Comparison of ENCODE assay signal across 8 mouse cellular contexts in genomic region chr14:74947376-74948013, GRCm38 (mm10). TPM values are rescaled to one million over a fixed set of nuclear protein-coding genes. Genes with fewer than 3 reads are reported as not detected.
A peak's percentile ranks its signal among the peaks of the same experiment; 100 is the strongest.
DNase-seq lines count a peak whose midpoint lies in the region; ATAC-seq and TF ChIP-seq lines count a peak whose summit lies in the region.

TSS of gene Lrch1 (minus strand) at chr14:74947876.

- peaks cover 0 to 4% of the 10 kb centered on the region in 2 experiments; a peak in 1 of 4 replicates for H3K36me3 ChIP-seq in MEL (ENCODE audit: control insufficient read depth in 1 of 2, insufficient read depth in 2 of 2, low read length in 2 of 2)
- H3K36me3 ChIP-seq in forebrain, postnatal 0 days (ENCODE audit: insufficient read depth): no peaks in the 10 kb centered on the region
- no peaks in the 10 kb centered on the region for H3K36me3 ChIP-seq in lung, postnatal 0 days (ENCODE audit: insufficient read depth, low read length)

- H3K9ac ChIP-seq in MEL (ENCODE audit: control insufficient read depth, low read depth, low read length, poor library complexity, severe bottlenecking): peak within 1 kb of the TSS; percentile 95
- peak within 1 kb of the TSS; percentile 89 for H3K9ac ChIP-seq in forebrain, postnatal 0 days
- H3K9ac ChIP-seq in lung, postnatal 0 days (replicated peaks; ENCODE audit: low read depth): peak within 1 kb of the TSS; percentile 90

- TF ChIP-seq POLR2A in MEL (IDR thresholded peaks at IDR 0.05; ENCODE audit: control insufficient read depth in 1 of 2, insufficient read depth in 1 of 2, low read depth in 1 of 2, low read length in 2 of 2, poor library complexity in 1 of 2): peak; percentile 56 to 60; a peak in 2 of 4 replicates

- H3K9me3 ChIP-seq in MEL (replicated peaks; ENCODE audit: insufficient read depth, low read length): no peaks in the 10 kb centered on the region
- no peaks in the 10 kb centered on the region for H3K9me3 ChIP-seq in forebrain, postnatal 0 days (ENCODE audit: low read length)
- no peaks in the 10 kb centered on the region for H3K9me3 ChIP-seq in lung, postnatal 0 days (ENCODE audit: low read length)

- ATAC-seq in forebrain, postnatal 0 days: peak; percentile 73
- ATAC-seq in lung, postnatal 0 days: peak; percentile 64

- DNase-seq in MEL (ENCODE audit: low read depth, low spot score): peak; percentile 86
- DNase-seq in cerebellum, adult 18-20 months: peak; percentile 85 to 87
- peak; percentile 89 for DNase-seq in forebrain, postnatal 0 days
- peak; percentile 87 for DNase-seq in heart, postnatal 4 days
- peak; percentile 76 to 85 for DNase-seq in layer of hippocampus, postnatal 10 days (ENCODE audit: low spot score in 2 of 2)
- DNase-seq in lung, postnatal 0 days (ENCODE audit: low spot score): peak; percentile 95
- DNase-seq in ovary, postnatal 10 days (ENCODE audit: low spot score): peak; percentile 77
- peak; percentile 83 to 85 for DNase-seq in thymus, postnatal 10 days (ENCODE audit: low spot score in 2 of 2)

- H3K27ac ChIP-seq in MEL (ENCODE audit: control insufficient read depth, low read depth, low read length): peak within 1 kb of the TSS; percentile 70
- peak within 1 kb of the TSS; percentile 87 for H3K27ac ChIP-seq in forebrain, postnatal 0 days (ENCODE audit: low read depth, low read length)
- peak within 1 kb of the TSS; percentile 93 for H3K27ac ChIP-seq in lung, postnatal 0 days (ENCODE audit: low read length)

- H3K4me3 ChIP-seq in MEL (ENCODE audit: control insufficient read depth in 1 of 2, insufficient read depth in 1 of 2, low read depth in 2 of 2, low read length in 2 of 2): peak within 1 kb of the TSS; percentile 90 to 98
- H3K4me3 ChIP-seq in forebrain, postnatal 0 days (ENCODE audit: low read depth, low read length): peak within 1 kb of the TSS; percentile 93
- H3K4me3 ChIP-seq in lung, postnatal 0 days (ENCODE audit: low read depth, low read length): peak within 1 kb of the TSS; percentile 98

- under 1% methylated on average over 64 of the region's 65 CpGs for WGBS in forebrain, postnatal 0 days
- under 1% methylated on average over 63 of the region's 65 CpGs for WGBS in lung, postnatal 0 days

- peak within 1 kb of the TSS; percentile 73 for H3K4me2 ChIP-seq in forebrain, postnatal 0 days (ENCODE audit: low read depth)
- H3K4me2 ChIP-seq in lung, postnatal 0 days (replicated peaks; ENCODE audit: low read depth, low read length): peak within 1 kb of the TSS; percentile 83

- no peak for TF ChIP-seq EP300 in MEL (IDR thresholded peaks at IDR 0.05; ENCODE audit: low read depth in 1 of 2, low read length in 2 of 2)
- no peak for TF ChIP-seq EP300 in lung, postnatal 0 days (IDR thresholded peaks at IDR 0.05)

- no peak for TF ChIP-seq CTCF in MEL (IDR thresholded peaks at IDR 0.05 in 2 of 3, conservative IDR thresholded peaks at IDR 0.05 in 1 of 3; ENCODE audit: control insufficient read depth in 1 of 3, insufficient read depth in 1 of 3, low read depth in 2 of 3, low read length in 3 of 3, poor library complexity in 1 of 3, severe bottlenecking in 1 of 3)
- TF ChIP-seq CTCF in forebrain, postnatal 0 days (IDR thresholded peaks at IDR 0.05; ENCODE audit: low read depth): peak; percentile 37; the same call in 1 of the 2 replicates
- peak; percentile 30 for TF ChIP-seq CTCF in lung, postnatal 0 days (IDR thresholded peaks at IDR 0.05)

- H3K4me1 ChIP-seq in MEL (ENCODE audit: control insufficient read depth in 1 of 2, insufficient read depth in 2 of 2, low read length in 2 of 2): peaks cover 5 to 12% of the 10 kb centered on the region in 2 experiments; a peak in 2 of 4 replicates
- peaks cover 15% of the 10 kb centered on the region; the same call in 1 of the 2 replicates for H3K4me1 ChIP-seq in forebrain, postnatal 0 days (ENCODE audit: insufficient read depth)
- peaks cover 12% of the 10 kb centered on the region; the same call in 1 of the 2 replicates for H3K4me1 ChIP-seq in lung, postnatal 0 days (ENCODE audit: insufficient read depth, low read depth, low read length)

- H3K79me2 ChIP-seq in MEL (ENCODE audit: control insufficient read depth, insufficient read depth, low read length, poor library complexity): peaks cover 21% of the 10 kb centered on the region

- no peaks in the 10 kb centered on the region; a peak in 1 of 4 replicates for H3K27me3 ChIP-seq in MEL (ENCODE audit: control insufficient read depth in 1 of 2, insufficient read depth in 2 of 2, low read length in 2 of 2)
- H3K27me3 ChIP-seq in forebrain, postnatal 0 days (ENCODE audit: insufficient read depth, low read length): no peaks in the 10 kb centered on the region
- no peaks in the 10 kb centered on the region for H3K27me3 ChIP-seq in lung, postnatal 0 days (replicated peaks; ENCODE audit: insufficient read depth, low read length)

- TF ChIP-seq RAD21 in MEL (IDR thresholded peaks at IDR 0.05; ENCODE audit: low read depth, low read length): no peak

TF ChIP-seq in MEL, 35 proteins besides CTCF, POLR2A, EP300 and RAD21:
- TF ChIP-seq MAX (IDR thresholded peaks at IDR 0.05; ENCODE audit: low read length) (0 out of 2 replicates have a peak, but pooled peaks have one; percentile 32), MAZ (IDR thresholded peaks at IDR 0.05; ENCODE audit: low read depth, low read length) (peak; percentile 23; the same call in 1 of the 2 replicates), MXI1 (IDR thresholded peaks at IDR 0.05; ENCODE audit: low read depth, low read length) (peak; percentile 48; the same call in 1 of the 2 replicates), POLR2AphosphoS2 (IDR thresholded peaks at IDR 0.05; ENCODE audit: low read length) (0 out of 2 replicates have a peak, but pooled peaks have one; percentile 8), ZNF384 (IDR thresholded peaks at IDR 0.05; ENCODE audit: low read depth, low read length) (no peak), CHD2 (IDR thresholded peaks at IDR 0.05; ENCODE audit: low read length) (no peak), ELF1 (IDR thresholded peaks at IDR 0.05; ENCODE audit: low read depth, low read length) (no peak), NELFE (IDR thresholded peaks at IDR 0.05; ENCODE audit: low read depth, low read length) (peak; percentile 60)

RNA-seq across cellular contexts. Expression of gene Lrch1, which starts in this region (rescaled TPM):
- 2.8 and 3.3 TPM in 2 replicates for total RNA-seq in MEL (2012; rRNA removed)
- 1 to 10 TPM in 1 of 2 experiments, not detected in 1; 6.1 TPM for polyA plus RNA-seq in MEL (2012; ENCODE audit: insufficient read depth in 1 of 2, insufficient read length in 2 of 2, low read depth in 1 of 2, low replicate concordance in 2 of 2, missing spikeins in 1 of 2)
- total RNA-seq in forebrain, postnatal 0 days (2014; rRNA removed): 12.6 and 20.8 TPM in 2 replicates
- 8.1 and 12.7 TPM in 2 replicates for polyA plus RNA-seq in forebrain, postnatal 0 days (2015; fragmentation: Nextera tagmentation; extraction: Ambion mirVana)
- 10 to 100 TPM; 18.7 to 26.3 TPM for total RNA-seq in heart, postnatal 4 days (2021)
- 10 to 100 TPM; 33.8 to 35.5 TPM for total RNA-seq in layer of hippocampus, postnatal 10 days (2021)
- 13.5 and 15.3 TPM in 2 replicates for polyA plus RNA-seq in lung, postnatal 0 days (2015; fragmentation: Nextera tagmentation; extraction: Ambion mirVana)

Comparison
In these comparisons a context has a peak if more than half of its experiments do, and no peak if none do; other contexts are left out.
1. Peak in every context shown above with its lines: DNase-seq, ATAC-seq, H3K4me3 ChIP-seq and H3K27ac ChIP-seq.
2. CTCF ChIP-seq: peak in forebrain, postnatal 0 days (single experiment) and lung, postnatal 0 days (single experiment); none in MEL (0 of 3).